Mouse (Mus musculus) liver, embryonic 15.5 days (tissue): ENCODE measurements around the gene Zbtb25. TPM values are rescaled to one million over a fixed set of nuclear protein-coding genes. Genes with fewer than 3 reads are reported as not detected.

ENCODE experiments used
- ATAC-seq: fragments of 200-750 bp; cut with Nextera tagmentation; 2 replicates; pipeline ENCODE4 v1.8.0; 2017; ENCODE audit warnings: moderate number of reproducible peaks, mild to moderate bottlenecking, moderate library complexity; ENCODE audit not compliant: insufficient read depth
- H3K27ac ChIP-seq: fragments of 300-500 bp; sonication (generic); replicated peaks from 2 replicates; pipeline ENCODE4 v1.5.1; 2015; ENCODE audit warnings: mild to moderate bottlenecking, inconsistent platforms
- H3K27me3 ChIP-seq: fragments of 300-500 bp; sonication (generic); 2 replicates; pipeline ENCODE4 v1.6.1; 2015; ENCODE audit warnings: mild to moderate bottlenecking, inconsistent platforms
- H3K36me3 ChIP-seq: fragments of 300-500 bp; sonication (generic); replicated peaks from 2 replicates; pipeline ENCODE4 v1.6.1; 2015; ENCODE audit warnings: moderate library complexity, mild to moderate bottlenecking, inconsistent platforms
- H3K4me1 ChIP-seq: fragments of 300-500 bp; sonication (generic); replicated peaks from 2 replicates; pipeline ENCODE4 v1.6.1; 2015; ENCODE audit warnings: inconsistent platforms
- H3K4me2 ChIP-seq: fragments of 300-500 bp; sonication (generic); 2 replicates; pipeline ENCODE4 v1.6.1; 2015; ENCODE audit warnings: moderate library complexity, mild to moderate bottlenecking, inconsistent platforms
- H3K4me3 ChIP-seq: fragments of 300-500 bp; sonication (generic); replicated peaks from 2 replicates; pipeline ENCODE4 v1.5.1; 2015; ENCODE audit warnings: mild to moderate bottlenecking, inconsistent platforms
- H3K9ac ChIP-seq: fragments of 300-500 bp; sonication (generic); 2 replicates; pipeline ENCODE4 v1.6.1; 2015; ENCODE audit warnings: moderate library complexity, mild to moderate bottlenecking, inconsistent platforms
- H3K9me3 ChIP-seq: fragments of 300-500 bp; sonication (generic); replicated peaks from 2 replicates; pipeline ENCODE4 v1.6.1; 2016; ENCODE audit warnings: inconsistent platforms
- WGBS: fragments of 180-500 bp; shearing (Covaris S2); methylation state at CpG from one replicate; pipeline ENCODE4 v1.1.7; 2015; ENCODE audit warnings: mixed read lengths; ENCODE audit not compliant: insufficient replicate concordance; 5-methylcytosine and 5-hydroxymethylcytosine counted together
- polyA plus RNA-seq: library from polyadenylated mRNA; unstranded; fragments of >200 nt; fragmentation: Nextera tagmentation; extraction: Ambion mirVana; gene quantifications from 2 replicates; pipeline ENCODE4 v1.2.1, GENCODE M21; 2015

Zbtb25 gene
- polyA plus RNA-seq, 1 experiment from 2014 or later = 6.1 TPM

DNA sequence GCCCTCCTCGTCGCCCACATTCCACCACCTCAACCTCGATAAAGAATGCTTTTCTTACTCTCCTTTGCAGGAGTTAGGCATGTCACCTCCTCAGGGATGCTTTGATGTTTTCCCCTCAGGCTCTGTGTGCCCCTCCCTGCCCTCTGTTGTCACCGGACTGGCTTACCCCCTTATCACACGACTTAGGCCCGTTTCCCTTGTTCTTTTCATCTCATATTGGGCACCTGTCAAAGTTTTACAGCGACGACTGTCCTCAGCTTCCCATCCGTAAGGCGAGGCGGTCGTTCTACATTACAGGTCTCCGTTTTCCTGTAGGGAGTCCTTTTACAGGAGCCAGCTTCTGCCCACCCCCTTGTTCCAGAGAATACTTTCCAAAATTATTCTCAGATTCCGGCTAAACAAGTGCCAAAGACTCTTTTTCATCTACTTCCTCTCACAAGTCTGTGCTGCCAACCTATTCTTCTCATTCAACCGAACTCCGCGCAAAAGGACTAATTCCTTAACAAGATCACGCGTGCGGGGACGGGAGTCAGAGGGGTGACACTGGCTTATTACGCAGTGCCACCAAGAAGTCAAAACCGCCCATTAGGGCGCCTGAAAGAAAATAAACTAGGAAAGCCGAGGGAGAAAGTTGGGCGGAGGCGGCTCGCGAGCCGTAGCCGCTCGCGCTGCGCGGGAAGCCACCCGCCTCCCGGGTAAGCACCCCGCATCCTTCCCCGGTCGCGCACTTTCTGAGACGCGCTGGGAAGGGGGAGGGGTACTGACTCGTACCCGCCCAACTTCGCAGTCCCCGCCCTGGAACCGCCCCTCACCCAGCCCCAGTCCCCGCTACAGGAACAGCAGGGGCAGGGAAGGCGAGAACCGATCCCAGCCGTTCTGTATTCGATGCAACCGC is 33.8 kb upstream of the Zbtb25 start:
- peak overlapping the region; percentile 96 for H3K4me2 ChIP-seq
- H3K4me3 ChIP-seq = peak overlapping the region; percentile 77
- peak overlapping the region; percentile 82 for H3K27ac ChIP-seq
- H3K4me1 ChIP-seq = peaks cover 32% of the 10 kb centered on the region
- peak overlapping the region; percentile 72 for H3K9ac ChIP-seq
- no peaks in the 10 kb centered on the region for H3K9me3 ChIP-seq
- WGBS = 1% methylated on average over 54 of the region's 54 CpGs
- peaks cover 50% of the 10 kb centered on the region for H3K27me3 ChIP-seq
- ATAC-seq = peak; percentile 89
- no peaks in the 10 kb centered on the region for H3K36me3 ChIP-seq

DNA sequence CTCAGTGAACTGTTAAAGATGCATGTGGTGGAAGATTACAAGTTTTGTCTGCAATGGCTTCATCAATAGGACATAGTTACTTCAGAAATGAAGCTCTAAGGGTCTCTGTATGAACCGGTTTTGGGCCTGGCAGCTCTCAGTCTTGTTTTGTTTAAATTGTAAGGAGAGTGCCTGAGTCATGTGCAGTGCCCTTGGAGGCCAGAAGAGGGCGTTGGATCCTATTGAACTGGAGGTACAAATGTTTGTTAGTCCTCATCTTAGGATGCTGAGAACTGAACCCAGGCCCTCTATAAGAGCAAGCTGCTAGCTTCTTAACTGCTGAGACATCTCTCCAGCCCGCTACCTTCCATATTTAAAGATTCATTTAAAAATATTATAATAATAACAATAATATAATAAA is 32.3 kb upstream of the Zbtb25 start:
- peaks cover 37% of the 10 kb centered on the region for H3K27me3 ChIP-seq
- no peaks in the 10 kb centered on the region for H3K36me3 ChIP-seq
- H3K9me3 ChIP-seq = no peaks in the 10 kb centered on the region
- no peak for ATAC-seq
- no peak overlapping the region for H3K4me3 ChIP-seq
- H3K9ac ChIP-seq = no peak overlapping the region
- 53% methylated on average over 3 of the region's 3 CpGs for WGBS
- H3K4me1 ChIP-seq = peaks cover 32% of the 10 kb centered on the region
- H3K27ac ChIP-seq = no peak overlapping the region
- H3K4me2 ChIP-seq = no peak overlapping the region

GRCm38 (mm10) chr12:76397281-76397680 is 27.9 kb upstream of the Zbtb25 start:
- no peaks in the 10 kb centered on the region for H3K36me3 ChIP-seq
- H3K4me2 ChIP-seq = no peak overlapping the region
- H3K27me3 ChIP-seq = no peaks in the 10 kb centered on the region
- H3K27ac ChIP-seq = no peak overlapping the region
- 75% methylated on average over 5 of the region's 5 CpGs for WGBS
- H3K4me1 ChIP-seq = peaks cover 3% of the 10 kb centered on the region
- no peak for ATAC-seq
- H3K9me3 ChIP-seq = no peaks in the 10 kb centered on the region
- no peak overlapping the region for H3K4me3 ChIP-seq
- H3K9ac ChIP-seq = no peak overlapping the region

- no peaks in the 10 kb centered on the region for H3K27me3 ChIP-seq
- no peak overlapping the region for H3K9ac ChIP-seq
- H3K4me1 ChIP-seq = peaks cover 24% of the 10 kb centered on the region
- H3K27ac ChIP-seq = no peak overlapping the region
- H3K9me3 ChIP-seq = no peaks in the 10 kb centered on the region
- ATAC-seq = no peak
- no peak overlapping the region for H3K4me3 ChIP-seq
- 74% methylated on average over 5 of the region's 5 CpGs for WGBS
- peaks cover 12% of the 10 kb centered on the region for H3K36me3 ChIP-seq
- no peak overlapping the region for H3K4me2 ChIP-seq
These were observed 23.6 kb upstream of the Zbtb25 start for GRCm38 (mm10) chr12:76392979-76393378.

GRCm38 (mm10) chr12:76391595-76392271 is 22.3 kb upstream of the Zbtb25 start:
- no peak overlapping the region for H3K4me3 ChIP-seq
- H3K27ac ChIP-seq = no peak overlapping the region; the same call in 1 of the 2 replicates
- no peak overlapping the region for H3K9ac ChIP-seq
- 25% methylated on average over 3 of the region's 3 CpGs for WGBS
- H3K27me3 ChIP-seq = no peaks in the 10 kb centered on the region
- H3K36me3 ChIP-seq = peaks cover 18% of the 10 kb centered on the region
- H3K4me1 ChIP-seq = peaks cover 24% of the 10 kb centered on the region
- ATAC-seq = peak; percentile 84
- no peaks in the 10 kb centered on the region for H3K9me3 ChIP-seq
- peak overlapping the region; percentile 8; the same call in 1 of the 2 replicates for H3K4me2 ChIP-seq

DNA sequence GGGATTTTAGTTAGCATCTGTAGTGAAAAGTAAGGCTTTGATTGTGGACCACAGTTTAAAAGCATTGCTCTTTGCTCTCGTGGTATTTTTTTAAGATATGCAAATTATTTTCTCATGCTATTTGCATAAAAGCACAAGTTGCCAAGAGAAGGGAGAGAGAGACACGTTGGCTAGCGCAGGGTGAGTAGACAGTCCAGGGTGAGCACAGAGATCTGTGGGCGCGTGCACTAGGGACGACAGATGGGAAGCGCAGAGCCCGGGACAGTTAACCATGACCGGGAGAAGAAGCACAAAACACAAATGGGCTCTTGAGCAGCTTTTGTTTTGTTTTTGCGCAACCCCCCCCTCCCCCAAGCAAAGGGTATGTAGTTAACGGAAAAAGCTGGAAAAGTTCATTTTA is 19.4 kb upstream of the Zbtb25 start:
- Histone ChIP-seq H3K4me1 (peaks cover 24% of the 10 kb centered on the region), H3K27ac (no peak overlapping the region), H3K36me3 (peaks cover 42% of the 10 kb centered on the region), H3K4me2 (no peak overlapping the region), H3K9ac (no peak overlapping the region), H3K9me3 (no peaks in the 10 kb centered on the region), H3K4me3 (no peak overlapping the region), H3K27me3 (no peaks in the 10 kb centered on the region)
- ATAC-seq = no peak
- 78% methylated on average over 11 of the region's 11 CpGs for whole genome bisulfite sequencing

GRCm38 (mm10) chr12:76385342-76385741 is 15.9 kb upstream of the Zbtb25 start:
- H3K9me3 ChIP-seq = no peaks in the 10 kb centered on the region
- H3K4me3 ChIP-seq = no peak overlapping the region
- H3K27ac ChIP-seq = no peak overlapping the region
- H3K4me2 ChIP-seq = no peak overlapping the region
- no peaks in the 10 kb centered on the region for H3K27me3 ChIP-seq
- peaks cover 5% of the 10 kb centered on the region for H3K4me1 ChIP-seq
- no peak for ATAC-seq
- H3K36me3 ChIP-seq = peaks cover 47% of the 10 kb centered on the region
- 83% methylated on average over 8 of the region's 8 CpGs for WGBS
- no peak overlapping the region for H3K9ac ChIP-seq

GRCm38 (mm10) chr12:76380151-76380550 is 10.7 kb upstream of the Zbtb25 start:
- Histone ChIP-seq H3K36me3 (peaks cover 14% of the 10 kb centered on the region), H3K4me3 (no peak overlapping the region), H3K4me1 (peaks cover 50% of the 10 kb centered on the region), H3K4me2 (no peak overlapping the region), H3K27ac (no peak overlapping the region), H3K27me3 (no peaks in the 10 kb centered on the region), H3K9ac (no peak overlapping the region), H3K9me3 (no peaks in the 10 kb centered on the region)
- WGBS = 55% methylated on average over 7 of the region's 7 CpGs
- ATAC-seq = no peak

DNA sequence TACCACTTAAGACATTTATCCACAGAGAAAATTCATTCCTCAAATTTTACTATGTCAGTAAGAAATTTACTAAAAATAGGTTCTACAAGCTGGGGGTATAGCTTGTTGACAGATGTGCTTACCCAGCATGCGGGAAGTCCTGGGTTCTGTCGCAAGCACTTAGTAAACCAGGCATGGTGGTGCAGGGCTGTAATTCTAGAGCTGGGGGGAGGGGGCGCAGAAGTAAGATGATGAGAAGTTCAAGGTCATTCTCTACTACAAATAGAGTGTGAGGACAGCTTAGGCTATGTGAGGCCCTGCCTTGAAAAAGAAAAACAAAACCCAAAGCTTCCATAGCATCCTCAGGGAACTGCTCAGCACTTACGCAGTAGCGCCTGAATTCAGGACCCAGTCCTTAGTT is 9.2 kb upstream of the Zbtb25 start:
- no peak for ATAC-seq
- no peak overlapping the region for H3K9ac ChIP-seq
- no peak overlapping the region for H3K4me2 ChIP-seq
- peaks cover 64% of the 10 kb centered on the region for H3K4me1 ChIP-seq
- H3K27ac ChIP-seq = 0 out of 2 replicates have a peak overlapping the region, but pooled peaks have one; percentile 16
- no peaks in the 10 kb centered on the region for H3K27me3 ChIP-seq
- H3K4me3 ChIP-seq = no peak overlapping the region
- peaks cover 4% of the 10 kb centered on the region for H3K36me3 ChIP-seq
- 80% methylated on average over 5 of the region's 5 CpGs for WGBS
- H3K9me3 ChIP-seq = no peaks in the 10 kb centered on the region

GRCm38 (mm10) chr12:76377726-76378125 is 8.3 kb upstream of the Zbtb25 start:
- H3K4me1 ChIP-seq = peaks cover 71% of the 10 kb centered on the region
- ATAC-seq = no peak
- 79% methylated on average over 3 of the region's 3 CpGs for WGBS
- H3K27me3 ChIP-seq = no peaks in the 10 kb centered on the region
- H3K27ac ChIP-seq = peak overlapping the region; percentile 41; the same call in 1 of the 2 replicates
- no peak overlapping the region for H3K4me3 ChIP-seq
- H3K9me3 ChIP-seq = no peaks in the 10 kb centered on the region
- no peak overlapping the region for H3K9ac ChIP-seq
- no peak overlapping the region; the same call in 1 of the 2 replicates for H3K4me2 ChIP-seq
- peaks cover 1% of the 10 kb centered on the region for H3K36me3 ChIP-seq

GRCm38 (mm10) chr12:76377059-76377458 is 7.7 kb upstream of the Zbtb25 start:
- no peaks in the 10 kb centered on the region for H3K27me3 ChIP-seq
- no peak overlapping the region for H3K9ac ChIP-seq
- H3K36me3 ChIP-seq = no peaks in the 10 kb centered on the region
- H3K4me3 ChIP-seq = no peak overlapping the region
- peaks cover 78% of the 10 kb centered on the region for H3K4me1 ChIP-seq
- H3K9me3 ChIP-seq = no peaks in the 10 kb centered on the region
- peak overlapping the region; percentile 77; the same call in 1 of the 2 replicates for H3K27ac ChIP-seq
- ATAC-seq = no peak
- 90% methylated on average over 6 of the region's 6 CpGs for WGBS
- H3K4me2 ChIP-seq = no peak overlapping the region
